Comparison of ENCODE assay signal across 8 mouse cellular contexts in genomic region chr17:74328146-74328545, GRCm38 (mm10). TPM values are rescaled to one million over a fixed set of nuclear protein-coding genes. Genes with fewer than 3 reads are reported as not detected.
DNase-seq lines count a peak whose midpoint lies in the region; ATAC-seq and TF ChIP-seq lines count a peak whose summit lies in the region.
"Not testable (repeated sequence)": the region's sequence is repeated elsewhere in the genome, so short reads cannot be mapped to it uniquely, and the experiment has no call there.

No protein-coding gene starts in this region.

- ATAC-seq in heart, postnatal 0 days (ENCODE audit: insufficient read depth, low read depth), result not testable (repeated sequence)
- ATAC-seq in liver, postnatal 0 days, result peak; percentile 69; the same call in 1 of the 2 replicates

- not testable (repeated sequence) for H3K27me3 ChIP-seq in heart, postnatal 0 days (ENCODE audit: control insufficient read depth, insufficient read depth, low read length); liver, postnatal 0 days (ENCODE audit: insufficient read depth, low read length)

- WGBS in heart, postnatal 0 days, result 51% methylated on average over 2 of the region's 2 CpGs
- WGBS in liver, postnatal 0 days (ENCODE audit: insufficient replicate concordance), result 38% methylated on average over 2 of the region's 2 CpGs

- H3K36me3 ChIP-seq in heart, postnatal 0 days (replicated peaks; ENCODE audit: control insufficient read depth, insufficient read depth, low read length); liver, postnatal 0 days (replicated peaks; ENCODE audit: insufficient read depth, low read length): not testable (repeated sequence)

- not testable (repeated sequence) for TF ChIP-seq EP300 in heart, postnatal 0 days (IDR thresholded peaks at IDR 0.05; ENCODE audit: low read depth); liver, postnatal 0 days (IDR thresholded peaks at IDR 0.05; ENCODE audit: low read depth)

- H3K4me1 ChIP-seq in heart, postnatal 0 days (ENCODE audit: control insufficient read depth, insufficient read depth); liver, postnatal 0 days (ENCODE audit: insufficient read depth): not testable (repeated sequence)

- not testable (repeated sequence) for H3K9me3 ChIP-seq in heart, postnatal 0 days (replicated peaks; ENCODE audit: control insufficient read depth, low read length); liver, postnatal 0 days (ENCODE audit: low read length)

- peak; percentile 58 for TF ChIP-seq CTCF in heart, postnatal 0 days (IDR thresholded peaks at IDR 0.05; ENCODE audit: low read depth)
- peak; percentile 85 for TF ChIP-seq CTCF in liver, postnatal 0 days (IDR thresholded peaks at IDR 0.05; ENCODE audit: low read depth)

- DNase-seq in CD4-positive helper T cell, adult 2 months (ENCODE audit: low read depth, low spot score), result peak; percentile 66
- DNase-seq in adrenal gland, adult (ENCODE audit: inconsistent age in 2 of 2, low spot score in 1 of 2), result peak; percentile 54 to 83
- peak; percentile 78 for DNase-seq in embryo, embryonic 10 days (ENCODE audit: low spot score)
- peak; percentile 35 for DNase-seq in heart, postnatal 0 days (ENCODE audit: low spot score)
- DNase-seq in kidney, postnatal 10 days, result peak; percentile 73
- peak; percentile 83 for DNase-seq in liver, postnatal 0 days
- peak; percentile 47 for DNase-seq in neural tube, embryonic 10.5 days (ENCODE audit: extremely low spot score, low spot score)
- DNase-seq in testis, postnatal 10 days (ENCODE audit: low spot score), result peak; percentile 67

- not testable (repeated sequence) for H3K9ac ChIP-seq in heart, postnatal 0 days (replicated peaks; ENCODE audit: low read depth, low read length); liver, postnatal 0 days (replicated peaks)

- not testable (repeated sequence) for H3K4me3 ChIP-seq in heart, postnatal 0 days (ENCODE audit: low read depth, low read length); liver, postnatal 0 days (ENCODE audit: low read depth, low read length)

- H3K4me2 ChIP-seq in heart, postnatal 0 days (ENCODE audit: low read depth, low read length); liver, postnatal 0 days (ENCODE audit: low read depth, low read length): not testable (repeated sequence)

- H3K27ac ChIP-seq in heart, postnatal 0 days (ENCODE audit: low read depth); liver, postnatal 0 days (ENCODE audit: low read depth): not testable (repeated sequence)

RNA-seq across cellular contexts. Expression of gene Dpy30, which starts 4.4 kb away (rescaled TPM):
- total RNA-seq in heart, postnatal 0 days (2014; rRNA removed; ENCODE audit: low replicate concordance), result 65.6 and 96.7 TPM in 2 replicates
- 209 and 213 TPM in 2 replicates for polyA plus RNA-seq in heart, postnatal 0 days (2015; fragmentation: Nextera tagmentation; extraction: Ambion mirVana)
- polyA plus RNA-seq in liver, postnatal 0 days (2015; fragmentation: Nextera tagmentation; extraction: Ambion mirVana), result 95.1 and 96.3 TPM in 2 replicates

RNA-seq across cellular contexts. Expression of gene Spast, which starts 10.6 kb away (rescaled TPM):
- total RNA-seq in heart, postnatal 0 days (2014; rRNA removed; ENCODE audit: low replicate concordance), result 27.0 and 29.9 TPM in 2 replicates
- 10.3 and 10.5 TPM in 2 replicates for polyA plus RNA-seq in heart, postnatal 0 days (2015; fragmentation: Nextera tagmentation; extraction: Ambion mirVana)
- polyA plus RNA-seq in liver, postnatal 0 days (2015; fragmentation: Nextera tagmentation; extraction: Ambion mirVana), result 5.8 and 5.9 TPM in 2 replicates

RNA-seq across cellular contexts. Expression of gene Memo1, which starts 32.8 kb away (rescaled TPM):
- 30.2 and 128 TPM in 2 replicates for total RNA-seq in heart, postnatal 0 days (2014; rRNA removed; ENCODE audit: low replicate concordance)
- 67.5 and 68.8 TPM in 2 replicates for polyA plus RNA-seq in heart, postnatal 0 days (2015; fragmentation: Nextera tagmentation; extraction: Ambion mirVana)
- 66.5 and 67.9 TPM in 2 replicates for polyA plus RNA-seq in liver, postnatal 0 days (2015; fragmentation: Nextera tagmentation; extraction: Ambion mirVana)
